Mouse (Mus musculus): Measurements from ENCODE around the gene Usp40.

DNA sequence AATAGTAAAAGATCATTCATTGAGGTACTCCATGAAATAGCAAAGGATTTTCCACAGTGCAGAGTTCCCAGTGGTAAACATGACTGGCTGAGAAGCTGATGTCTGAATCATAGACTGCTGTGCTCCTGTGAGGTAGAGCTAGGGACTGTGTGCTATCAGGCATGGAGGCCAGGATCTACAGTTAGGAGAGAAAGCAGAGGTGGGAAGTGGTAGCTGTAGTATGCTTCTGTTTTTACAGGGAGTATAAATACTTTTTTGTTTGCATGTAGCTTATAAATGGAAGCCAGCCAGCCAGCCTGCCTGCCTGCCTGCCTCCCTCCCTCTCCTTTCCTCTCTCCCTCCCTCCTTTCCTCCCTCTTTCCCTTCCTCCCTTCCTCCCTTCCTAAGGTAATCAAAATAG lies 95.0 kb downstream of the Usp40 start:
- no peak for TF ChIP-seq POLR2A (IDR thresholded peaks at IDR 0.05; ENCODE audit: borderline replicate concordance, low read depth, low read length)
- TF ChIP-seq CTCF (IDR thresholded peaks at IDR 0.05; ENCODE audit: low read depth, low read length) = no peak

All from bone marrow macrophage, adult 2 months (primary cell).